Mouse (Mus musculus) hindbrain, embryonic 11.5 days (tissue): ENCODE measurements around the gene Vmn1r231. TPM values are rescaled to one million over a fixed set of nuclear protein-coding genes. Genes with fewer than 3 reads are reported as not detected.

Experiments
- polyA plus RNA-seq: library from polyadenylated mRNA; unstranded; fragments of >200 nt; fragmentation: Nextera tagmentation; extraction: Ambion mirVana; gene quantifications from 2 replicates; pipeline ENCODE4 v1.2.1, GENCODE M21; 2014

Gene Vmn1r231
- polyA plus RNA-seq, 1 experiment from 2014 or later = not detected

Other genes with a start within 250 kb of the Vmn1r231 start
- not detected in 2 replicates for gene Vmn1r226, start 222.2 kb downstream of the Vmn1r231 start, polyA plus RNA-seq
- gene Vmn1r227, start 175.2 kb downstream of the Vmn1r231 start, polyA plus RNA-seq = not detected in 2 replicates
- gene Vmn1r228, start 118.9 kb downstream of the Vmn1r231 start, polyA plus RNA-seq = not detected in 2 replicates
- not detected in 2 replicates for gene Vmn1r229, start 93.5 kb downstream of the Vmn1r231 start, polyA plus RNA-seq
- gene Vmn1r230, start 64.6 kb downstream of the Vmn1r231 start, polyA plus RNA-seq = not detected in 2 replicates
- not detected in 2 replicates for gene Vmn1r232, start 14.6 kb upstream of the Vmn1r231 start, polyA plus RNA-seq
- gene Ppp2r1a, start 40.2 kb upstream of the Vmn1r231 start, polyA plus RNA-seq = 549 and 551 TPM in 2 replicates
- not detected in 2 replicates for gene Vmn1r233, start 91.4 kb upstream of the Vmn1r231 start, polyA plus RNA-seq
- 17.6 and 19.1 TPM in 2 replicates for gene Zfp160, start 103.8 kb upstream of the Vmn1r231 start, polyA plus RNA-seq